Mouse (Mus musculus) mesoderm, embryonic 11.5 days (tissue): Measurements from ENCODE around the gene Cdcp2.
A peak's percentile ranks its signal among the peaks of the same experiment; 100 is the strongest.

ENCODE experiments used
- DNase-seq: peaks from one replicate; pipeline ENCODE4 v3.0.0-alpha.2; 2012; ENCODE audit warnings: low read depth, low spot score

Gene Cdcp2

GRCm38 (mm10) chr4:107096841-107097373 is at the start of gene Cdcp2:
TSS of gene Cdcp2 (plus strand) at chr4:107096891.
- DNase-seq = no peak

GRCm38 (mm10) chr4:107047806-107048205 is 48.9 kb upstream of the Cdcp2 start:
- DNase-seq = no peak

- no peak for DNase-seq
Measured at GRCm38 (mm10) chr4:107048568-107049162, 48.0 kb upstream of the Cdcp2 start.

DNA sequence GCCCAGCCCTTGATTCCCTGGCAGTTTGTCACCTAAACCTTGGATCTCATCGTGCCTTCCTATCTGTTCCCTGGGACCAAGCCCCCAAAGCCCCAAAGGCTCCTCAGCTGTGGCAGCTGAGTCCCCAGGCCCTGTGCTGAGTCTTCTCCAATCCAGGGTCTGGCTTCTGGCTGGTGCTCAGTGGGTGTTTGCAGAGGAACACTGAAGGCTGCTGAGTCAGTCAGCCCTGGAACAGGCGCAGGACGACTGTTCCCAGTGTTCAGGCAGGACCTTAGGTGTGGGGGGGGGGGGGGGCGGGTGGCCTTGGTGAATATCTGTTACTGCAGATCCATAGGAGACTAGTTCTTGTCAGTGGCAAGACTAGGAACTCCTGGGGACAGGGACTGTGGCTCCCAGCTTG is 44.8 kb upstream of the Cdcp2 start:
- DNase-seq = no peak

DNA sequence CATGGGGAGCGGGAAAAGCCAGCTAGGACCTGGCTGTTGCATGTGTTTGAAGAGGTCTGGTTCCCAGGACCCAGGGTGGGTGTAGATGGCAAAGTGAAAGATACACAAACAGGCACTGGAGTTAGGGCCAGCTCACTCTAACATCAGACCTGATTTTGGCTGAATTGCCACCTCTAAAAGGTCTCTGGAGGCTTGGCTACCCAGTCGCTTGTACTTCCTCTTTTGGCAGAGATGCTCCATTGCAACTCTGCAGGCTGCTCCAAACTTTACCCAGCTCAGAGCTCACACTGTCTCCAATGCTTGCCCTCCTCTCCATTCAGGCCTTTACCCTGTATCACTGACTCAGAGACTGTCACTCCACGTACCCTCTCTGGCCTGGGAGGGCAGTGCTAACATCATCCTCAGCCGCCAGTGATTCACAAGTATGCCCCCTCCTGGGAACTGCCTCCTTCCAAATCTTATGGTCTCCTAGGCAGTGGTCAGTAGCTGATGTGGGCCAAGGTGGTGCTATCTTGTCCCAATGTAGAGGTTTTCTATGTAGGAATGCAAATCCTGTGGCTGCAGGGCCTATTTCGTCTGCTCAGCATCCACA is 43.6 kb upstream of the Cdcp2 start:
- no peak for DNase-seq

DNA sequence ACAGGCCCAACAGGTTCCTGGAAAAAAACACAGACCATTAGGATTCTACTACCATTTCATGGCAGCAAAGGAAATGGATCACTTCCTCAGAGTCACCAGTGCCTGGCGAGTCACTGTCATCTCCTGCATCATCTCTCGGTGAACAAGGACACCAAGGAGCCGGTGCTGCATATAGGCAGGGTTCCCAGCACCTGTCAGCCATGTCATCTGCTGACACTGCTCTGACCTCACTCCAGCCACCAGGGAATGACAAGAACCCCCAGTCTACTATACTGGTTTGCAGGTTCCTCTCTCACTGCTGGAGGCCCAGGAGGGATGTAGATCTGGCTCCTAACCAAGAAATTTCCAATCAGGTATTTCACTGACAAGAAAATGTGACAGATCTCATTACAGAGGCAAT is 40.6 kb upstream of the Cdcp2 start:
- DNase-seq = no peak

DNA sequence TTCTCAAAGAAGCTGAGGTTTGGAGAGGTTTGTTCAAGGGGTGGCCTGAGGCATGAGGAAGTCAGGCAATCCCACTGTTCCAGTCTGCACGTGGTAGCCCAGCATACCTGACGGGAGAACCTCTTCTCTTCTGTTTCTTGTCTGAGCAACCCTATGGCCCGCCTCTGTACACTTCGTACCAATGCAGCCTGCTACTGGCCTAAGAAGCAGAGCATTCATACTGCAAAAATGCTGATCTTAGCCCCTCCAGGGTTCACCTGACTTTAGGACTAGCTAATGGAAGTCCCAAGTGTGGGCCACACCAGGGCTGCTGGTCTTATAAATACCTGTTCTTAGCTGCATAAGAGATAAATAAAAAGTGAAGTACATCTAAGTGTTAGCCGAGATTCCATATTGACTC is 38.3 kb upstream of the Cdcp2 start:
- DNase-seq = no peak

- DNase-seq = no peak
Measured at GRCm38 (mm10) chr4:107058781-107059180, 37.9 kb upstream of the Cdcp2 start.

GRCm38 (mm10) chr4:107061560-107061959 is 35.1 kb upstream of the Cdcp2 start:
- DNase-seq = no peak

- no peak for DNase-seq
Measured at GRCm38 (mm10) chr4:107063214-107063613, 33.5 kb upstream of the Cdcp2 start.

DNA sequence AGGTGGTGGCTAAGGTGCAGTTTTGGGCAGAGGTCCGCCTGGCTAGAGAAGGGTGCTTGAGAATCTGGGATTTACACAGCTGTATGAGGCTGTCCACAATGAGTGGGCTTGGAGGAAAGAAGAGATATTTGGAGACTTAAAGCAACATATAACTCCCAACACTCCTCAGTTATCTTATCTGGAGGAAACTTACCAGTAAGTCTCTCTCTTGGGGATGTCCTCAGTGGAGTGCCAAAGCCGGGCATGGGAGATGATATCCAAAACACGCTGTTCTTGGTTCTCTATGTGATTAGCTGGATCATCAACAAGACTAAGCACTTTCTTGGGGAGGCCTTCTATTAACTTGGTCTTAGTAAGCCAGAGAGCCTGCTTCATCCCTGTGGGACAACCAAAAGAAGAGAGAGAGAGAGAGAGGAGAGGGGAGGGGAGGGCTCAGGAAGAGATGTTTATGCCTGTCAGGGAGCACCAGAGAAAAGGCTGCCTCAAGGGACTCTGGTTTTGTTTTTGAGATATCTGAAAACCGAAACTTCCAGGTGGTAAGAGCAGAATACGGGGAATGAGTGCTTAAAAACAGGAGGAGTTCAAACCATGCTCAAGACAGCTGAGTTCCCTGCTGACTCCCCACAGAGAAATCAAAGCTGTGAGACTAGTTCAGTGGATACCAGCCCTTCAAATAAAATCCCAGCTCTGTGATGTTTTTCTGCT is 32.1 kb upstream of the Cdcp2 start:
- DNase-seq = no peak

- DNase-seq = peak; percentile 97
Measured at GRCm38 (mm10) chr4:107066252-107067124, 30.2 kb upstream of the Cdcp2 start, which contains the start of the genes Mrpl37 and Cyb5rl. TSS of gene Mrpl37 (minus strand) at chr4:107066868. TSS of gene Cyb5rl (plus strand) at chr4:107066988.

DNA sequence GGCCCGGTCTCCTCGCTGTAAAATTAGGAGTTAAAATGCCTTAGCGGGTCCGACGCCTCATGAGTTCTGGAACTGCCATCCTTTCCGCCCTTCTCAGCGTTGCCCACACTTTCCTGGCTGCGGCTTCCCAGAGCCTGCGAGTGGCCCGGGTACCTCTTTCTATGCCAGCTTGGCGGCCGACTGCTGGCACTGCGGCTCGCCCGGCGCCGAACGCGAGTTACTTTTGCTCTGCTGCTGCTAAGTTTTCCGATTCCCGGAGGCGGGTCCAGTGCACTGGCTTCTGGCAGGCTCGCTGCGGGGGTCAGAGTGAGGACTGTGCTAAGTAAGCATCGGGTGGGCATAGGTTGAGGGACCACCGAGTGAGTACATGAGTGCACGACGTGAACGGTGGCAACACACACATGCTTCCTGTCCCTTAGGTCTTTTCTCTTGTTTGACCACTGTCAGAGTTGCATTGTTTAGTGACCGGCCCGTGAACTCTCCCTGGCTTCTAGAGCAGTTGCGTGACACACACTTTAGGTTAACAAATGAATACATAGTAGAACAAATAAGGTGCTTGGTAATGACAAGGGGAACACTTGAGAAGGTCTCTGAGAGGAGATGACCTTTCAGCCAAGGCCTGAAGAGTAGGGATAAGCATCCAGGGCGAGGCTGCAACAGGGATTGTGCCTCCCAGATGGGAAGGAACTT is 29.4 kb upstream of the Cdcp2 start:
- no peak for DNase-seq

DNA sequence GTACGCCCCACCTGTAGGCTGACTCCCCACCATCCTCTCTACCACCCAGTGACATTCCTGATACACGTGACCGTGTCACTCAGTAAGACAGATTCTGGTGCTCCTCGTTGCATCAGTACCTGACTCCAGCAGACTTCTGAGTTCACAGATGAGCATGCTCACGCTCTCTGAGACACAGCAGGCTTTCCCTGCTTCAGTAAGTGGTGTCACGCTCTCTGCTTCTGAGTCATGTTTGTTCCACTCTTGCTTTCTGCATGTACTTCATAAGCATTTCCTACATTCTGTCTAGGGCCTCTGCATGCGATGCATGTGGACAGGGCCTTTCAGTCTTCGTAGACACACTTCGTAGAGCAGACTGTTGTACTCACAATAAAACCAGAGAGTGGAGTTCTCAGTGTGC is 24.3 kb upstream of the Cdcp2 start:
- no peak for DNase-seq

DNA sequence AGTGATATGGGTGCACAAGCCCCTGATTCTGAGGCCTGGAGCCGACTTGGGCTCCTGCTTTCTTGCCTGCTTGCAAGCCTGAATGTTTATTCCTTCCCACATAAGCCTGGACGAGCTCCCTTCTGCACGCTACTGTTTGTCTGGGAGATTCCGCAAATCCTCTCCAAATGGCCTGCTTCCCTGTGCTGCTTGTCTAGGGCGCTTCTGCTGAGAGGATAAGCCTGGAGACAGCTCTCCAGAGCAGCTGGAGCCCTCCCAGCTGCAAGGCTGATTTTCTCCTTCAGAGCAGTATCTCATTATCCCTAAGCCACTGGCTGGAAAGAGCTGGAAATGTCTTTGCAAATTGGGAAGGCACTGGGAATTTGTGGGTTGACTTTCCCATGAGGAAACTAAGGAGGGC is 21.2 kb upstream of the Cdcp2 start:
- no peak for DNase-seq

DNA sequence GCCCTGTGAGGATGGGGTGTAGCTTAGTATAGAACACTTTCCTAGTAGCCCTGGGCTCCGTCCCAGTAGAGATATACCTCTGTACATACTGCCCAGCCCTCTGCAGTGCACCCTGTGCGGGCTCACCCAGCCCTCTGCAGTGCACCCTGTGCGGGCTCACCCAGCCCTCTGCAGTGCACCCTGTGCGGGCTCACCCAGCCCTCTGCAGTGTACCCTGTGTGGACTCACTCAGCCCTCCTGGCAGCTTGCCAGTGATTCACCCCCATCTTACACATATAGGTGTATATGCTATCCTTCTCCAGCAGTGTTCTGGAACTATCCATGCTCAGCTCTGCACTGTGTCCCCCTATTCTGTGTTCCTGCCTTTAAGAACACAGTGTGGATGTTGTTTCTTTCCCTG is 17.8 kb upstream of the Cdcp2 start:
- DNase-seq = no peak

DNA sequence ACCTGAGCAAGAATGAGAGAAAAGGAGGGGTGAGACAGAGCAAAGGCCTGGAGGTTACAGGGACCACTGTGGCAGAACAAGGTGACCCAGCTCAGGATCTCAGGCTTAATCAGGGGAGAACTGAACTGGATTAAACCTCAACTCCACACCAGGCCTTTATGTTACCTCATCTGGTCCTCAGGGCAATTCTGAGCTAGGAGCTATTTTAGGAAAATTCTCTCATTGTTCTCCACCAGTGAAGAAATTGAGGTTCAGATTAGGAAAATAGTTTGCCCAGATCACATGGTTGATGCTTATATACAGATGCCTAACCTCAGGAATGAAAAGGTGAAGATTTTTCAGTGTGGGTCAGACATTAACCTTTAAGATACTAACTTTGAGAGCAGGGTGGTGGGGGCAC is 17.0 kb upstream of the Cdcp2 start:
- DNase-seq = no peak

DNA sequence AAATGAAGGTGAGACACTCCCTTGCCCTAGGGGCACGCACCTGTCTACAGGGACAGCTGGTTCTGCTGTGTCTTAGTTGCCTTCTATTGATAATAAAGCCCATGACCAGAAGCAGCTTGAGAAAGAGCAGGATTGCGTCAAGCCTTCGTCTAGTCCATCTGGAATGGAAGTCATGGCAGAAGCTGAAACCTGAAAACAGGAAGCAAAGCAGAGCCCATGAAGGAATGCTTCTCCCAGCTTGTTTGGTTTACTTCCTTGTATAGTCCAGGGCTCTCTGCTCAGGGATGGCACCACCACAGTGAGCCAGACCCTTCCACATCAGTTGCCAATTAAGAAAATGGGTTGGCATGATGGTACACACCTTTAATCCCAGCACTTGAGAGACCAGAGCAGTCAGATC is 14.5 kb upstream of the Cdcp2 start:
- DNase-seq = no peak

DNA sequence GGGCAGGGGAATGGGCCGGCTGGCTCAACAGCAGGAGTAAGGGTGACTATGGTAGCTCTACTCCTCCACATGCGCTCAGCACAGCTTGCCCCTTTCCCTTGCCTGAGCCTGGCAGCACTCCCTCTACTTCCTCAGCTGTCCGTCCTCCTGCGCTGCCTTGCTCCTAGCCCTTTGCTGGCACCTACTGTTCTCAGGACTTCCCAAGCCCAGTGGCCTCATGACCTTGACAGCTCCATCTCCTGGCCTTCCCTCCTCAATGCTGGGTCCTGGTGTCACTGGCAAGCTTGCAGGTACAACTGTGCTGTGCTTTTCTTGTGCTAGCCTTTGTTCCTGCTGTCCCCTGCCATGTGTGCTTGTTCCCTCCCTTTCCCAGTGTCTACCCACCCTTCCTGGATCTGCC is 13.6 kb upstream of the Cdcp2 start:
- DNase-seq = no peak

DNA sequence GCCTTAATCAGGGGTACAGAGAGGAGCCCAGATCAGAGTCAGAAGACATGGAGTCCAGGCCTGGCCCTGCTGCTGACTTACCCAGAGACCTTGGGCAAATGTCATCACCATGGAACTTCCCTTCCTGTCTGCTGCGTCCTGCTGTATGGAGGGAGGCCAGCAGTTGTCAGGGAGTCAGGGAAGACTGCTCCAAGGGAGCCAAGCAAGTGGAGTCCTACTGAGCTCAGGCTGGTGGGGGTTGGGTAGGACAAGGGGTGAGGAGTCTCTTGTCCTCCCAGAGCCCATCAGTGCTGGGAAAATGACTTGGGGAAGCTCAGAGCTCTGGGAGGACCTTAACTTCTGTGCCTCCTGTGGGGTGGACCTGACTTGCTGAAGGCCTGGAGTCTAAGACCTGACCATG is 12.3 kb upstream of the Cdcp2 start:
- DNase-seq = no peak

DNA sequence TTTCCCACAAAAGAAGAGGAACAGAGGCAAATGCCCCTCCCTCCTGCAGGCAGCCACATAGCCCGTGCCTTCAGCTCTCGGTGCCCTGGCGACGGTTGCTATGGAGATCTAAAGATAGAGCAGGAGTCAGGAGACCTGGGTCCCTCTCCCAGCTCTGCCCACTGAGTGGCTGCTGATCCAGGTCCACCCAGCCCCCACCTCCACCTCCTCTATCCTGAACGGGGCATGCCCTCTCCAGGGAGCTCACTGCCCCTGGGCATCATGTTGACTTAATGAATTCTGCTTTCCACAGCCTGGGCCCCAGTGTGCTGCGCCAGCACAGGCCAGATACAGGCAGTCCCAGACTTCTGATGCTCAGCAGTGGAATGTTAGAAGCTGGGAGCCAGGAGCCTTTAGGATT is 11.8 kb upstream of the Cdcp2 start:
- peak; percentile 83 for DNase-seq
